Mouse (Mus musculus): ENCODE results near the gene Dgki. TPM values are rescaled to one million over a fixed set of nuclear protein-coding genes. Genes with fewer than 3 reads are reported as not detected.

Gene Dgki
- total and polyA plus RNA-seq, 2 experiments from 2014 or later: 0.11 to 0.33 TPM

- Histone ChIP-seq H3K27ac (ENCODE audit: low read depth) (no peak overlapping the region), H3K27me3 (ENCODE audit: control insufficient read depth, insufficient read depth, low read length) (no peaks in the 10 kb centered on the region), H3K4me1 (ENCODE audit: control insufficient read depth, insufficient read depth) (no peaks in the 10 kb centered on the region), H3K36me3 (replicated peaks; ENCODE audit: control insufficient read depth, insufficient read depth, low read length) (no peaks in the 10 kb centered on the region), H3K9ac (replicated peaks; ENCODE audit: low read depth, low read length) (no peak overlapping the region), H3K4me3 (ENCODE audit: low read depth, low read length) (no peak overlapping the region), H3K4me2 (ENCODE audit: low read depth, low read length) (no peak overlapping the region), H3K9me3 (replicated peaks; ENCODE audit: control insufficient read depth, low read length) (no peaks in the 10 kb centered on the region)
- no peak for TF ChIP-seq EP300 (IDR thresholded peaks at IDR 0.05; ENCODE audit: low read depth)
- TF ChIP-seq CTCF (IDR thresholded peaks at IDR 0.05; ENCODE audit: low read depth): no peak
- no peak for DNase-seq (ENCODE audit: low spot score)
- no peak for ATAC-seq (ENCODE audit: insufficient read depth, low read depth)
- 65% methylated on average over 4 of the region's 4 CpGs for WGBS
Measured at GRCm38 (mm10) chr6:36931473-36931872, 368.5 kb downstream of the Dgki start.

DNA sequence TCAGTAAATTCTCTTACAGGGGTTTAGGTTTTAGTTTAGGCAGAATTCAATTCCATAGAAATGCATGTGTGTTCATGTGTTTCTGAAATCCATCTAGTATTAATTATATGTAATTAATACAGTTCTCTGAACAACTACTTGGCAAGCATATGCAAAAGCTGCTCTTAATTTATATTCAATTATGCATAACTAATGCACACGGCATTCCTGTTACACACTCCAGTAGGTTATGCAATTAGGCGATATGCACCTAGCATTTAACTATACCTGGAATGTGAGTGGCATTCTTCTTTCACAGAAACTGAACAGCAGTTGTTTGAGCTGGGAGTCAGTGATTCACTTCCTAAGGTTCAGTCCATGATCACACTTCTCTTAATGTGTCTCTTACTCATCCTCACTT lies 370.2 kb downstream of the Dgki start:
- H3K4me2 ChIP-seq (ENCODE audit: low read depth, low read length): no peak overlapping the region
- H3K4me1 ChIP-seq (ENCODE audit: control insufficient read depth, insufficient read depth): no peaks in the 10 kb centered on the region
- H3K36me3 ChIP-seq (replicated peaks; ENCODE audit: control insufficient read depth, insufficient read depth, low read length): no peaks in the 10 kb centered on the region
- DNase-seq (ENCODE audit: low spot score): no peak
- H3K27me3 ChIP-seq (ENCODE audit: control insufficient read depth, insufficient read depth, low read length): no peaks in the 10 kb centered on the region
- no peak overlapping the region for H3K4me3 ChIP-seq (ENCODE audit: low read depth, low read length)
- WGBS: 86% methylated on average over 2 of the region's 2 CpGs
- TF ChIP-seq CTCF (IDR thresholded peaks at IDR 0.05; ENCODE audit: low read depth) (no peak), EP300 (IDR thresholded peaks at IDR 0.05; ENCODE audit: low read depth) (no peak)
- no peak overlapping the region for H3K27ac ChIP-seq (ENCODE audit: low read depth)
- H3K9me3 ChIP-seq (replicated peaks; ENCODE audit: control insufficient read depth, low read length): no peaks in the 10 kb centered on the region
- H3K9ac ChIP-seq (replicated peaks; ENCODE audit: low read depth, low read length): no peak overlapping the region
- ATAC-seq (ENCODE audit: insufficient read depth, low read depth): no peak

- Histone ChIP-seq H3K9ac (replicated peaks; ENCODE audit: low read depth, low read length) (no peak overlapping the region), H3K36me3 (replicated peaks; ENCODE audit: control insufficient read depth, insufficient read depth, low read length) (no peaks in the 10 kb centered on the region), H3K27me3 (ENCODE audit: control insufficient read depth, insufficient read depth, low read length) (no peaks in the 10 kb centered on the region), H3K27ac (ENCODE audit: low read depth) (no peak overlapping the region), H3K9me3 (replicated peaks; ENCODE audit: control insufficient read depth, low read length) (no peaks in the 10 kb centered on the region), H3K4me3 (ENCODE audit: low read depth, low read length) (no peak overlapping the region), H3K4me2 (ENCODE audit: low read depth, low read length) (no peak overlapping the region), H3K4me1 (ENCODE audit: control insufficient read depth, insufficient read depth) (no peaks in the 10 kb centered on the region)
- ATAC-seq (ENCODE audit: insufficient read depth, low read depth) (no peak), DNase-seq (ENCODE audit: low spot score) (no peak)
- TF ChIP-seq EP300 (IDR thresholded peaks at IDR 0.05; ENCODE audit: low read depth) (no peak), CTCF (IDR thresholded peaks at IDR 0.05; ENCODE audit: low read depth) (no peak)
- WGBS: 65% methylated on average over 4 of the region's 4 CpGs
Measured at GRCm38 (mm10) chr6:36926455-36926854, 373.5 kb downstream of the Dgki start.

- no peaks in the 10 kb centered on the region for H3K27me3 ChIP-seq (ENCODE audit: control insufficient read depth, insufficient read depth, low read length)
- H3K9me3 ChIP-seq (replicated peaks; ENCODE audit: control insufficient read depth, low read length): no peaks in the 10 kb centered on the region
- H3K27ac ChIP-seq (ENCODE audit: low read depth): no peak overlapping the region
- WGBS: 85% methylated on average over 4 of the region's 4 CpGs
- H3K4me1 ChIP-seq (ENCODE audit: control insufficient read depth, insufficient read depth): no peaks in the 10 kb centered on the region
- no peaks in the 10 kb centered on the region for H3K36me3 ChIP-seq (replicated peaks; ENCODE audit: control insufficient read depth, insufficient read depth, low read length)
- ATAC-seq (ENCODE audit: insufficient read depth, low read depth) (no peak), DNase-seq (ENCODE audit: low spot score) (no peak)
- no peak overlapping the region for H3K4me3 ChIP-seq (ENCODE audit: low read depth, low read length)
- H3K9ac ChIP-seq (replicated peaks; ENCODE audit: low read depth, low read length): no peak overlapping the region
- no peak overlapping the region for H3K4me2 ChIP-seq (ENCODE audit: low read depth, low read length)
- TF ChIP-seq EP300 (IDR thresholded peaks at IDR 0.05; ENCODE audit: low read depth): no peak
Measured at GRCm38 (mm10) chr6:36922006-36922405, 378.0 kb downstream of the Dgki start.

DNA sequence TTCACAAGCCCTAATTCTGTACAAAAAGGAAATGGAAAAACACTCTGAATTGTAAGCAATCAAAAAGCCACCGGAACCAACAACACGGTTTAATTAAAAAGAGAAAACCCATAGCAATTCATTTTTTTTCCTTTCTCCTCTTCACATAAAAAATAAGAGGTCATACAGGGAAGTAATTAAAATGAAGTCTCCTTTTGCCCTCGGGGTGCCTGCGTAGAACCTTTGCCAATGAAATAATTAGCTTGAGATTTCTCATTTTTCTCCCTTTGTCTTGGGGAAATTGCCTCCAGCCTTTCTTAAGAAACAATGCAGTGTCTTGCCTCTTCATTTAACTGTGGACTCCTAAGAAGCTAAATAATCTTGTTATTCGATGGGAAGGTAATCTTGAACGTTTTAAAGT lies 388.4 kb downstream of the Dgki start:
- no peaks in the 10 kb centered on the region for H3K36me3 ChIP-seq (replicated peaks; ENCODE audit: control insufficient read depth, insufficient read depth, low read length)
- H3K4me3 ChIP-seq (ENCODE audit: low read depth, low read length): no peak overlapping the region
- no peak overlapping the region for H3K4me2 ChIP-seq (ENCODE audit: low read depth, low read length)
- no peaks in the 10 kb centered on the region for H3K9me3 ChIP-seq (replicated peaks; ENCODE audit: control insufficient read depth, low read length)
- no peak overlapping the region for H3K27ac ChIP-seq (ENCODE audit: low read depth)
- no peak for TF ChIP-seq EP300 (IDR thresholded peaks at IDR 0.05; ENCODE audit: low read depth)
- no peak for TF ChIP-seq CTCF (IDR thresholded peaks at IDR 0.05; ENCODE audit: low read depth)
- DNase-seq (ENCODE audit: low spot score): no peak
- no peak overlapping the region for H3K9ac ChIP-seq (replicated peaks; ENCODE audit: low read depth, low read length)
- H3K4me1 ChIP-seq (ENCODE audit: control insufficient read depth, insufficient read depth): no peaks in the 10 kb centered on the region
- no peaks in the 10 kb centered on the region for H3K27me3 ChIP-seq (ENCODE audit: control insufficient read depth, insufficient read depth, low read length)
- no peak for ATAC-seq (ENCODE audit: insufficient read depth, low read depth)
- 72% methylated on average over 6 of the region's 6 CpGs for WGBS

DNA sequence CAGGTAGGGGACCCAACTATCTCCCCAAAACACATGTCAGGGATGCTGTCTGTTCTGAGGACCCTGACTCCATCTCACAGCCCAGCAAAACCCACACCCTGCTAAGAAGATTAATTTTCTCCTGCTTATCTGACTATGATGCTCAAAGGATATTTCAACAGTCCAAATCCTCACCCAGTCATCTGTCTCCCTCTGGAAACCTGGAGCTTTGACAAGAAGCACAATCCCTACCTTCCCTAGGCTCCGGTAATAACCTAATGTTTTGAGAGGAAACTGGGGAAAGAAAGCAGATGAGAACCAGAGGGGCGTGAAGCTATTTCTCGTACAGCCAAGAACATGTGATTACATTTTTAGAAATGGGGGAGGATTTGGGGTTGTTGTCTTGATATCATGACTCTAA lies 392.8 kb downstream of the Dgki start:
- H3K27me3 ChIP-seq (ENCODE audit: control insufficient read depth, insufficient read depth, low read length): no peaks in the 10 kb centered on the region
- ATAC-seq (ENCODE audit: insufficient read depth, low read depth) (no peak), DNase-seq (ENCODE audit: low spot score) (no peak)
- TF ChIP-seq CTCF (IDR thresholded peaks at IDR 0.05; ENCODE audit: low read depth) (no peak), EP300 (IDR thresholded peaks at IDR 0.05; ENCODE audit: low read depth) (no peak)
- no peak overlapping the region for H3K9ac ChIP-seq (replicated peaks; ENCODE audit: low read depth, low read length)
- no peaks in the 10 kb centered on the region for H3K9me3 ChIP-seq (replicated peaks; ENCODE audit: control insufficient read depth, low read length)
- H3K4me2 ChIP-seq (ENCODE audit: low read depth, low read length): no peak overlapping the region
- no peak overlapping the region for H3K27ac ChIP-seq (ENCODE audit: low read depth)
- no peak overlapping the region for H3K4me3 ChIP-seq (ENCODE audit: low read depth, low read length)
- no peaks in the 10 kb centered on the region for H3K4me1 ChIP-seq (ENCODE audit: control insufficient read depth, insufficient read depth)
- WGBS: 69% methylated on average over 3 of the region's 3 CpGs
- no peaks in the 10 kb centered on the region for H3K36me3 ChIP-seq (replicated peaks; ENCODE audit: control insufficient read depth, insufficient read depth, low read length)
